Mouse (Mus musculus): ENCODE measurements around the gene Foxi2.

Foxi2 gene

GRCm38 (mm10) chr7:135410237-135410965, at the start of gene Foxi2:
Foxi2 (plus strand) TSS chr7:135410308.
- no peak for DNase-seq (ENCODE audit: low spot score in 2 of 2)

- DNase-seq (ENCODE audit: low spot score in 2 of 2), result no peak
Observed at GRCm38 (mm10) chr7:135364606-135365005, 45.5 kb upstream of the Foxi2 start.

GRCm38 (mm10) chr7:135376048-135376447, 34.1 kb upstream of the Foxi2 start:
- DNase-seq (ENCODE audit: low spot score in 2 of 2), result no peak

- no peak for DNase-seq (ENCODE audit: low spot score in 2 of 2)
Observed at GRCm38 (mm10) chr7:135376932-135377331, 33.2 kb upstream of the Foxi2 start.

- no peak for DNase-seq (ENCODE audit: low spot score in 2 of 2)
Observed at GRCm38 (mm10) chr7:135378331-135378730, 31.8 kb upstream of the Foxi2 start.

- no peak for DNase-seq (ENCODE audit: low spot score in 2 of 2)
Observed at GRCm38 (mm10) chr7:135389039-135389438, 21.1 kb upstream of the Foxi2 start.

- DNase-seq (ENCODE audit: low spot score in 2 of 2), result no peak
Observed at GRCm38 (mm10) chr7:135392949-135393542, 17.1 kb upstream of the Foxi2 start.

- DNase-seq (ENCODE audit: low spot score in 2 of 2), result no peak
Observed at GRCm38 (mm10) chr7:135394436-135394835, 15.7 kb upstream of the Foxi2 start.

GRCm38 (mm10) chr7:135395242-135395641, 14.9 kb upstream of the Foxi2 start:
- no peak for DNase-seq (ENCODE audit: low spot score in 2 of 2)

GRCm38 (mm10) chr7:135397096-135397495, 13.0 kb upstream of the Foxi2 start:
- DNase-seq (ENCODE audit: low spot score in 2 of 2), result no peak

GRCm38 (mm10) chr7:135397874-135398273, 12.2 kb upstream of the Foxi2 start:
- no peak for DNase-seq (ENCODE audit: low spot score in 2 of 2)

GRCm38 (mm10) chr7:135403416-135403815, 6.7 kb upstream of the Foxi2 start:
- DNase-seq (ENCODE audit: low spot score in 2 of 2), result peak; percentile 43 to 73

- no peak for DNase-seq (ENCODE audit: low spot score in 2 of 2)
Observed at GRCm38 (mm10) chr7:135406761-135407160, 3.3 kb upstream of the Foxi2 start.

GRCm38 (mm10) chr7:135408501-135408900, 1.6 kb upstream of the Foxi2 start:
- DNase-seq (ENCODE audit: low spot score in 2 of 2), result no peak

- DNase-seq (ENCODE audit: low spot score in 2 of 2), result no peak
Observed at GRCm38 (mm10) chr7:135412357-135412756, 2.2 kb downstream of the Foxi2 start.

- DNase-seq (ENCODE audit: low spot score in 2 of 2), result no peak
Observed at GRCm38 (mm10) chr7:135428840-135429239, 18.7 kb downstream of the Foxi2 start.

GRCm38 (mm10) chr7:135430903-135431302, 20.8 kb downstream of the Foxi2 start:
- no peak for DNase-seq (ENCODE audit: low spot score in 2 of 2)

- DNase-seq (ENCODE audit: low spot score in 2 of 2), result no peak
Observed at GRCm38 (mm10) chr7:135443903-135444302, 33.8 kb downstream of the Foxi2 start.

GRCm38 (mm10) chr7:135451340-135451739, 41.2 kb downstream of the Foxi2 start:
- DNase-seq (ENCODE audit: low spot score in 2 of 2), result no peak

GRCm38 (mm10) chr7:135452366-135452765, 42.3 kb downstream of the Foxi2 start:
- DNase-seq (ENCODE audit: low spot score in 2 of 2), result no peak

GRCm38 (mm10) chr7:135453690-135454089, 43.6 kb downstream of the Foxi2 start:
- no peak for DNase-seq (ENCODE audit: low spot score in 2 of 2)
